Mouse (Mus musculus) stomach, embryonic 16.5 days (tissue): ENCODE results near the gene Ptn. TPM values are rescaled to one million over a fixed set of nuclear protein-coding genes. Genes with fewer than 3 reads are reported as not detected.

Experiments used
- ATAC-seq: fragments of 200-750 bp; cut with Nextera tagmentation; 2 replicates; pipeline ENCODE4 v1.8.0; 2017; ENCODE audit warnings: moderate number of reproducible peaks, moderate TSS enrichment; ENCODE audit not compliant: insufficient read depth, low FRiP score
- H3K27ac ChIP-seq: fragments of 300-500 bp; sonication (generic); 2 replicates; pipeline ENCODE4 v1.5.1; 2014; ENCODE audit warnings: low read length
- H3K27me3 ChIP-seq: fragments of 300-500 bp; sonication (generic); 2 replicates; pipeline ENCODE4 v1.6.1; 2014; ENCODE audit warnings: low read length, control low read depth, mixed read lengths; ENCODE audit not compliant: control insufficient read depth, insufficient read depth
- H3K36me3 ChIP-seq: fragments of 300-500 bp; sonication (generic); 2 replicates; pipeline ENCODE4 v1.6.1; 2014; ENCODE audit warnings: low read length; ENCODE audit not compliant: control insufficient read depth, insufficient read depth
- H3K4me1 ChIP-seq: fragments of 300-500 bp; sonication (generic); 2 replicates; pipeline ENCODE4 v1.6.1; 2014; ENCODE audit warnings: low read length, control low read depth, mixed read lengths; ENCODE audit not compliant: control insufficient read depth, insufficient read depth
- H3K4me2 ChIP-seq: fragments of 300-500 bp; sonication (generic); 2 replicates; pipeline ENCODE4 v1.6.1; 2014; ENCODE audit warnings: low read depth, low read length, mixed read lengths
- H3K4me3 ChIP-seq: fragments of 300-500 bp; sonication (generic); replicated peaks from 2 replicates; pipeline ENCODE4 v1.5.1; 2014; ENCODE audit warnings: mild to moderate bottlenecking, low read length
- H3K9ac ChIP-seq: fragments of 300-500 bp; sonication (generic); 2 replicates; pipeline ENCODE4 v1.6.1; 2014; ENCODE audit warnings: low read length
- H3K9me3 ChIP-seq: fragments of 300-500 bp; sonication (generic); replicated peaks from 2 replicates; pipeline ENCODE4 v1.6.1; 2016; ENCODE audit warnings: low read length, control low read depth; ENCODE audit not compliant: control insufficient read depth
- WGBS: fragments of 180-500 bp; shearing (Covaris S2); extraction: QIAGEN DNeasy Blood & Tissue Kit; methylation state at CpG from one replicate; pipeline ENCODE4 v1.1.7; 2014; 5-methylcytosine and 5-hydroxymethylcytosine counted together
- polyA plus RNA-seq: library from polyadenylated mRNA; unstranded; fragments of >200 nt; fragmentation: Nextera tagmentation; extraction: Ambion mirVana; gene quantifications from 2 replicates; pipeline ENCODE4 v1.2.1, GENCODE M21; 2015

Gene Ptn
- 314 and 411 TPM in 2 replicates for polyA plus RNA-seq

GRCm38 (mm10) chr6:36809747-36810285 lies at the start of gene Ptn:
TSS of gene Ptn (minus strand) at chr6:36810220.
- no peaks in the 10 kb centered on the region for H3K4me1 ChIP-seq
- H3K27me3 ChIP-seq, result no peaks in the 10 kb centered on the region
- H3K9me3 ChIP-seq, result no peaks in the 10 kb centered on the region
- peak within 1 kb of the TSS; percentile 53 for H3K4me2 ChIP-seq
- ATAC-seq, result peak; percentile 91
- peak within 1 kb of the TSS; percentile 52 for H3K4me3 ChIP-seq
- peak within 1 kb of the TSS; percentile 82 for H3K27ac ChIP-seq
- 0% methylated on average over 15 of the region's 15 CpGs for WGBS
- H3K36me3 ChIP-seq, result no peaks in the 10 kb centered on the region
- H3K9ac ChIP-seq, result peak within 1 kb of the TSS; percentile 62

GRCm38 (mm10) chr6:36858258-36859041 lies 48.4 kb upstream of the Ptn start:
- Histone ChIP-seq H3K9ac (no peak overlapping the region), H3K27ac (no peak overlapping the region)
- ATAC-seq, result no peak

GRCm38 (mm10) chr6:36857627-36858257 lies 47.7 kb upstream of the Ptn start:
- WGBS, result 59% methylated on average over 6 of the region's 6 CpGs
- H3K36me3 ChIP-seq, result no peaks in the 10 kb centered on the region
- no peak overlapping the region for H3K9ac ChIP-seq
- H3K4me2 ChIP-seq, result no peak overlapping the region
- H3K4me3 ChIP-seq, result no peak overlapping the region
- no peaks in the 10 kb centered on the region for H3K27me3 ChIP-seq
- no peaks in the 10 kb centered on the region for H3K9me3 ChIP-seq
- no peak overlapping the region for H3K27ac ChIP-seq
- no peaks in the 10 kb centered on the region for H3K4me1 ChIP-seq
- no peak for ATAC-seq

More at GRCm38 (mm10) chr6:36858258-36859041, 48.4 kb upstream of the Ptn start:
- 85% methylated on average over 3 of the region's 3 CpGs for whole genome bisulfite sequencing
- Histone ChIP-seq H3K36me3 (no peaks in the 10 kb centered on the region), H3K4me1 (no peaks in the 10 kb centered on the region), H3K9me3 (no peaks in the 10 kb centered on the region), H3K4me2 (no peak overlapping the region), H3K4me3 (no peak overlapping the region), H3K27me3 (no peaks in the 10 kb centered on the region)

- no peak overlapping the region for H3K4me2 ChIP-seq
- no peak overlapping the region for H3K4me3 ChIP-seq
- H3K27ac ChIP-seq, result no peak overlapping the region
- H3K9ac ChIP-seq, result no peak overlapping the region
- peak; percentile 53; the same call in 1 of the 2 replicates for ATAC-seq
- H3K9me3 ChIP-seq, result no peaks in the 10 kb centered on the region
- H3K27me3 ChIP-seq, result no peaks in the 10 kb centered on the region
- WGBS, result 56% methylated on average over 7 of the region's 7 CpGs
- H3K4me1 ChIP-seq, result no peaks in the 10 kb centered on the region
- no peaks in the 10 kb centered on the region for H3K36me3 ChIP-seq
Measured at GRCm38 (mm10) chr6:36850422-36851129, 40.6 kb upstream of the Ptn start.

- H3K4me3 ChIP-seq, result no peak overlapping the region
- WGBS, result 62% methylated on average over 1 of the region's 1 CpGs
- ATAC-seq, result no peak
Measured at GRCm38 (mm10) chr6:36845288-36845687, 35.3 kb upstream of the Ptn start.

GRCm38 (mm10) chr6:36844258-36844657 lies 34.2 kb upstream of the Ptn start:
- ATAC-seq, result no peak
- no peak overlapping the region for H3K9ac ChIP-seq
- no peaks in the 10 kb centered on the region for H3K9me3 ChIP-seq
- 59% methylated on average over 6 of the region's 6 CpGs for WGBS
- no peak overlapping the region for H3K4me2 ChIP-seq
- H3K4me1 ChIP-seq, result peaks cover 6% of the 10 kb centered on the region
- no peak overlapping the region for H3K27ac ChIP-seq
- no peaks in the 10 kb centered on the region for H3K27me3 ChIP-seq
- H3K36me3 ChIP-seq, result no peaks in the 10 kb centered on the region
- H3K4me3 ChIP-seq, result no peak overlapping the region

More at GRCm38 (mm10) chr6:36845288-36845687, 35.3 kb upstream of the Ptn start:
- peaks cover 6% of the 10 kb centered on the region for H3K4me1 ChIP-seq
- H3K36me3 ChIP-seq, result no peaks in the 10 kb centered on the region
- H3K9me3 ChIP-seq, result no peaks in the 10 kb centered on the region
- H3K9ac ChIP-seq, result no peak overlapping the region
- H3K27ac ChIP-seq, result no peak overlapping the region
- no peak overlapping the region for H3K4me2 ChIP-seq
- no peaks in the 10 kb centered on the region for H3K27me3 ChIP-seq

- no peak for ATAC-seq
- peaks cover 6% of the 10 kb centered on the region for H3K4me1 ChIP-seq
- peak overlapping the region; percentile 42 for H3K27ac ChIP-seq
- H3K36me3 ChIP-seq, result no peaks in the 10 kb centered on the region
- H3K27me3 ChIP-seq, result no peaks in the 10 kb centered on the region
- H3K4me2 ChIP-seq, result no peak overlapping the region
- no peaks in the 10 kb centered on the region for H3K9me3 ChIP-seq
- 81% methylated on average over 3 of the region's 3 CpGs for WGBS
- H3K4me3 ChIP-seq, result no peak overlapping the region
- no peak overlapping the region for H3K9ac ChIP-seq
Measured at GRCm38 (mm10) chr6:36843031-36843488, 33.0 kb upstream of the Ptn start.

- no peak for ATAC-seq
- Histone ChIP-seq H3K4me2 (no peak overlapping the region), H3K9ac (no peak overlapping the region), H3K4me1 (peaks cover 6% of the 10 kb centered on the region), H3K9me3 (no peaks in the 10 kb centered on the region), H3K27me3 (no peaks in the 10 kb centered on the region), H3K4me3 (no peak overlapping the region), H3K27ac (peak overlapping the region; percentile 42), H3K36me3 (no peaks in the 10 kb centered on the region)
- WGBS, result 57% methylated on average over 5 of the region's 5 CpGs
Measured at GRCm38 (mm10) chr6:36842101-36842922, 32.3 kb upstream of the Ptn start.
